Mouse (Mus musculus) gastrocnemius, postnatal 36 days (tissue): ENCODE data around the gene Dnah17. TPM values are rescaled to one million over a fixed set of nuclear protein-coding genes. Genes with fewer than 3 reads are reported as not detected.
A peak's percentile ranks its signal among the peaks of the same experiment; 100 is the strongest.

Experiments
- DNase-seq, 2 experiments: peaks; one replicate each; pipeline ENCODE4 v3.0.0; 2022
- intact Hi-C: fragments of 180-260 bp; cut with DNase I; formaldehyde crosslinking; loops from one replicate; pipeline ENCODE4 v1.15.1; 2025
- total RNA-seq, 2 experiments: library from RNA; stranded (reverse); gene quantifications; 2 replicates each; pipeline ENCODE4 v1.2.3; 2021

The Dnah17 gene
- total RNA-seq, 2 experiments from 2014 or later: 0.10 to 0.22 TPM

GRCm38 (mm10) chr11:118000565-118001215, 129.7 kb downstream of the Dnah17 start:
- intact Hi-C loops: no loop called here
- DNase-seq: no peak

GRCm38 (mm10) chr11:118000083-118000482, 130.4 kb downstream of the Dnah17 start:
- DNase-seq: no peak
- intact Hi-C loops: no loop called here

GRCm38 (mm10) chr11:117999260-117999934, 131.0 kb downstream of the Dnah17 start:
- intact Hi-C loops: no loop called here
- DNase-seq: no peak

GRCm38 (mm10) chr11:117998356-117998755, 132.1 kb downstream of the Dnah17 start:
- intact Hi-C loops: no loop called here
- DNase-seq: no peak

GRCm38 (mm10) chr11:117997085-117997484, 133.3 kb downstream of the Dnah17 start:
- no peak for DNase-seq
- intact Hi-C loops: no loop called here

- intact Hi-C loops: no loop called here
- DNase-seq: no peak
Measured at GRCm38 (mm10) chr11:117996066-117996465, 134.4 kb downstream of the Dnah17 start.

- no peak for DNase-seq
- intact Hi-C loops: no loop called here
Measured at GRCm38 (mm10) chr11:117995661-117996060, 134.8 kb downstream of the Dnah17 start.

- intact Hi-C loops: no loop called here
- DNase-seq: no peak
Measured at GRCm38 (mm10) chr11:117995255-117995654, 135.2 kb downstream of the Dnah17 start.

- DNase-seq: no peak
Measured at GRCm38 (mm10) chr11:117994250-117995057, 136.0 kb downstream of the Dnah17 start.

GRCm38 (mm10) chr11:117993190-117994175, 137.0 kb downstream of the Dnah17 start:
- no peak for DNase-seq
- intact Hi-C loops: no loop called here

More at GRCm38 (mm10) chr11:117994250-117995057, 136.0 kb downstream of the Dnah17 start:
- intact Hi-C loops: no loop called here

GRCm38 (mm10) chr11:117991502-117992470, 138.6 kb downstream of the Dnah17 start:
- intact Hi-C loops: no loop called here
- no peak for DNase-seq

- no peak for DNase-seq
- intact Hi-C loops: no loop called here
Measured at GRCm38 (mm10) chr11:117989926-117990325, 140.5 kb downstream of the Dnah17 start.

GRCm38 (mm10) chr11:117989241-117989640, 141.2 kb downstream of the Dnah17 start:
- DNase-seq: no peak
- intact Hi-C loops: no loop called here

- intact Hi-C loops: no loop called here
- no peak for DNase-seq
Measured at GRCm38 (mm10) chr11:117987968-117988367, 142.5 kb downstream of the Dnah17 start.

GRCm38 (mm10) chr11:117987032-117987451, 143.4 kb downstream of the Dnah17 start:
- intact Hi-C loops: no loop called here
- no peak for DNase-seq

- peak; percentile 87 to 90 for DNase-seq
- intact Hi-C loops: no loop called here
Measured at GRCm38 (mm10) chr11:117986126-117987031, 144.1 kb downstream of the Dnah17 start, which contains the start of gene Pgs1. Pgs1 (plus strand) TSS chr11:117986292.

- intact Hi-C loops: no loop called here
- no peak for DNase-seq
Measured at GRCm38 (mm10) chr11:117983770-117984169, 146.7 kb downstream of the Dnah17 start.

GRCm38 (mm10) chr11:117982426-117982825, 148.0 kb downstream of the Dnah17 start:
- intact Hi-C loops: no loop called here
- DNase-seq: no peak
